Mouse (Mus musculus) lung, embryonic 16.5 days (tissue): ENCODE measurements at regions not wholly inside any gene's neighbourhood (a gene's known extent, or its start where the extent isn't known, plus 50 kb on each side); places are given as distances from the start of the nearest gene placed in this dataset.

Experiments
- ATAC-seq: fragments of 200-750 bp; cut with Nextera tagmentation; 2 replicates; pipeline ENCODE4 v1.8.0; 2017; ENCODE audit warnings: low read depth, mild to moderate bottlenecking, moderate library complexity
- H3K27ac ChIP-seq: fragments of 300-500 bp; sonication (generic); 2 replicates; pipeline ENCODE4 v1.5.1; 2014; ENCODE audit warnings: mild to moderate bottlenecking, control low read depth, low read length
- H3K27me3 ChIP-seq: fragments of 300-500 bp; sonication (generic); 2 replicates; pipeline ENCODE4 v1.6.1; 2014; ENCODE audit warnings: low read depth, low read length, mixed read lengths; ENCODE audit not compliant: control insufficient read depth, insufficient read depth
- H3K36me3 ChIP-seq: fragments of 300-500 bp; sonication (generic); 2 replicates; pipeline ENCODE4 v1.6.1; 2014; ENCODE audit warnings: low read length; ENCODE audit not compliant: control insufficient read depth, insufficient read depth
- H3K4me1 ChIP-seq: fragments of 300-500 bp; sonication (generic); replicated peaks from 2 replicates; pipeline ENCODE4 v1.6.1; 2014; ENCODE audit warnings: low read length, mixed read lengths; ENCODE audit not compliant: control insufficient read depth, insufficient read depth
- H3K4me2 ChIP-seq: fragments of 300-500 bp; sonication (generic); 2 replicates; pipeline ENCODE4 v1.6.1; 2014; ENCODE audit warnings: low read depth, low read length, control low read depth
- H3K4me3 ChIP-seq: fragments of 300-500 bp; sonication (generic); 2 replicates; pipeline ENCODE4 v1.5.1; 2014; ENCODE audit warnings: mild to moderate bottlenecking, low read length, control low read depth
- H3K9ac ChIP-seq: fragments of 300-500 bp; sonication (generic); 2 replicates; pipeline ENCODE4 v1.6.1; 2014; ENCODE audit warnings: low read length, control low read depth
- H3K9me3 ChIP-seq: fragments of 300-500 bp; sonication (generic); 2 replicates; pipeline ENCODE4 v1.6.1; 2016; ENCODE audit warnings: low read length; ENCODE audit not compliant: control insufficient read depth
- WGBS: fragments of 180-500 bp; shearing (Covaris S2); extraction: QIAGEN DNeasy Blood & Tissue Kit; methylation state at CpG from one replicate; pipeline ENCODE4 v1.1.7; 2014; 5-methylcytosine and 5-hydroxymethylcytosine counted together

- H3K4me2 ChIP-seq, result no peak overlapping the region
- no peak overlapping the region for H3K9ac ChIP-seq
- H3K4me1 ChIP-seq, result no peaks in the 10 kb centered on the region
- H3K36me3 ChIP-seq, result no peaks in the 10 kb centered on the region
- no peaks in the 10 kb centered on the region for H3K9me3 ChIP-seq
- no peak for ATAC-seq
- no peak overlapping the region for H3K4me3 ChIP-seq
- no peak overlapping the region for H3K27ac ChIP-seq
- no peaks in the 10 kb centered on the region for H3K27me3 ChIP-seq
Measured at GRCm38 (mm10) chr15:67888548-67888947, 1387.8 kb upstream of the Lrrc6 start.

- Histone ChIP-seq H3K27me3 (no peaks in the 10 kb centered on the region), H3K36me3 (no peaks in the 10 kb centered on the region), H3K27ac (no peak overlapping the region), H3K4me2 (no peak overlapping the region), H3K4me3 (no peak overlapping the region), H3K9ac (no peak overlapping the region), H3K4me1 (no peaks in the 10 kb centered on the region), H3K9me3 (no peaks in the 10 kb centered on the region)
- no peak for ATAC-seq
- WGBS, result 3% methylated on average over 1 of the region's 1 CpGs
Measured at GRCm38 (mm10) chr15:67855291-67855690, 1354.6 kb upstream of the Lrrc6 start.

- 38% methylated on average over 3 of the region's 3 CpGs for WGBS
- H3K4me1 ChIP-seq, result no peaks in the 10 kb centered on the region
- ATAC-seq, result no peak
- no peak overlapping the region for H3K4me3 ChIP-seq
- no peaks in the 10 kb centered on the region for H3K27me3 ChIP-seq
- H3K9me3 ChIP-seq, result no peaks in the 10 kb centered on the region
- no peak overlapping the region for H3K4me2 ChIP-seq
- H3K9ac ChIP-seq, result no peak overlapping the region
- no peaks in the 10 kb centered on the region for H3K36me3 ChIP-seq
- H3K27ac ChIP-seq, result no peak overlapping the region
Measured at GRCm38 (mm10) chr15:67850118-67850517, 1349.4 kb upstream of the Lrrc6 start.

- no peak for ATAC-seq
- H3K4me3 ChIP-seq, result no peak overlapping the region
- WGBS, result 69% methylated on average over 2 of the region's 2 CpGs
Measured at GRCm38 (mm10) chr15:67845707-67846106, 1345.0 kb upstream of the Lrrc6 start.

GRCm38 (mm10) chr15:67840671-67841070, 1340.0 kb upstream of the Lrrc6 start:
- H3K27me3 ChIP-seq, result no peaks in the 10 kb centered on the region
- H3K4me2 ChIP-seq, result no peak overlapping the region
- no peak for ATAC-seq
- WGBS, result 53% methylated on average over 3 of the region's 3 CpGs
- H3K27ac ChIP-seq, result no peak overlapping the region
- no peaks in the 10 kb centered on the region for H3K36me3 ChIP-seq
- no peaks in the 10 kb centered on the region for H3K4me1 ChIP-seq
- H3K9me3 ChIP-seq, result no peaks in the 10 kb centered on the region
- no peak overlapping the region for H3K9ac ChIP-seq
- no peak overlapping the region for H3K4me3 ChIP-seq

More at GRCm38 (mm10) chr15:67845707-67846106, 1345.0 kb upstream of the Lrrc6 start:
- no peak overlapping the region for H3K27ac ChIP-seq
- H3K4me2 ChIP-seq, result no peak overlapping the region
- H3K36me3 ChIP-seq, result no peaks in the 10 kb centered on the region
- H3K4me1 ChIP-seq, result no peaks in the 10 kb centered on the region
- H3K27me3 ChIP-seq, result no peaks in the 10 kb centered on the region
- H3K9ac ChIP-seq, result no peak overlapping the region
- H3K9me3 ChIP-seq, result no peaks in the 10 kb centered on the region

GRCm38 (mm10) chr15:67825796-67826484, 1325.2 kb upstream of the Lrrc6 start:
- H3K4me3 ChIP-seq, result no peak overlapping the region
- WGBS, result 49% methylated on average over 4 of the region's 4 CpGs
- no peaks in the 10 kb centered on the region for H3K9me3 ChIP-seq
- no peaks in the 10 kb centered on the region for H3K36me3 ChIP-seq
- no peak overlapping the region for H3K4me2 ChIP-seq
- peaks cover 8% of the 10 kb centered on the region; the same call in 1 of the 2 replicates for H3K4me1 ChIP-seq
- ATAC-seq, result peak; percentile 90
- no peak overlapping the region for H3K9ac ChIP-seq
- H3K27me3 ChIP-seq, result no peaks in the 10 kb centered on the region
- H3K27ac ChIP-seq, result peak overlapping the region; percentile 46; the same call in 1 of the 2 replicates

GRCm38 (mm10) chr15:67823226-67823625, 1322.5 kb upstream of the Lrrc6 start:
- Histone ChIP-seq H3K36me3 (no peaks in the 10 kb centered on the region), H3K27me3 (no peaks in the 10 kb centered on the region), H3K4me3 (no peak overlapping the region), H3K9ac (no peak overlapping the region), H3K4me2 (no peak overlapping the region), H3K9me3 (no peaks in the 10 kb centered on the region), H3K27ac (no peak overlapping the region), H3K4me1 (peaks cover 8% of the 10 kb centered on the region; the same call in 1 of the 2 replicates)
- no peak for ATAC-seq
- 56% methylated on average over 3 of the region's 3 CpGs for WGBS

- no peaks in the 10 kb centered on the region for H3K36me3 ChIP-seq
- H3K27ac ChIP-seq, result no peak overlapping the region
- WGBS, result 57% methylated on average over 1 of the region's 1 CpGs
- no peaks in the 10 kb centered on the region for H3K4me1 ChIP-seq
- H3K9me3 ChIP-seq, result no peaks in the 10 kb centered on the region
- ATAC-seq, result no peak
- H3K9ac ChIP-seq, result no peak overlapping the region
- no peak overlapping the region for H3K4me3 ChIP-seq
- no peaks in the 10 kb centered on the region for H3K27me3 ChIP-seq
- no peak overlapping the region for H3K4me2 ChIP-seq
Measured at GRCm38 (mm10) chr15:67799871-67800270, 1299.2 kb upstream of the Lrrc6 start.

GRCm38 (mm10) chr15:67795578-67795977, 1294.9 kb upstream of the Lrrc6 start:
- H3K27me3 ChIP-seq, result no peaks in the 10 kb centered on the region
- no peak overlapping the region for H3K4me2 ChIP-seq
- WGBS, result 46% methylated on average over 2 of the region's 2 CpGs
- no peak overlapping the region for H3K4me3 ChIP-seq
- H3K36me3 ChIP-seq, result no peaks in the 10 kb centered on the region
- H3K9ac ChIP-seq, result no peak overlapping the region
- no peak overlapping the region for H3K27ac ChIP-seq
- no peaks in the 10 kb centered on the region for H3K4me1 ChIP-seq
- ATAC-seq, result no peak
- no peaks in the 10 kb centered on the region for H3K9me3 ChIP-seq

GRCm38 (mm10) chr15:67792822-67793221, 1292.1 kb upstream of the Lrrc6 start:
- no peak overlapping the region for H3K9ac ChIP-seq
- no peak overlapping the region for H3K4me3 ChIP-seq
- H3K36me3 ChIP-seq, result no peaks in the 10 kb centered on the region
- H3K4me1 ChIP-seq, result no peaks in the 10 kb centered on the region
- H3K27ac ChIP-seq, result no peak overlapping the region
- H3K9me3 ChIP-seq, result no peaks in the 10 kb centered on the region
- H3K4me2 ChIP-seq, result no peak overlapping the region
- H3K27me3 ChIP-seq, result no peaks in the 10 kb centered on the region
- ATAC-seq, result no peak
